Mouse (Mus musculus): ENCODE results near the gene Ehbp1l1. TPM values are rescaled to one million over a fixed set of nuclear protein-coding genes. Genes with fewer than 3 reads are reported as not detected.

Gene Ehbp1l1
- total and polyA plus RNA-seq, 2 experiments: 5.1 to 8.3 TPM

GRCm38 (mm10) chr19:5710581-5710980 is 15.5 kb downstream of the Ehbp1l1 start:
- DNase-seq (ENCODE audit: extremely low read depth, low read depth, low spot score): no peak
- Histone ChIP-seq H3K4me3 (ENCODE audit: insufficient read depth, low read depth, low read length) (no peak overlapping the region), H3K9ac (ENCODE audit: low read depth, low read length) (no peak overlapping the region), H3K27me3 (ENCODE audit: control insufficient read depth, insufficient read depth, low read length) (no peaks in the 10 kb centered on the region), H3K79me2 (ENCODE audit: control insufficient read depth, insufficient read depth, low read length) (no peaks in the 10 kb centered on the region), H3K36me3 (ENCODE audit: control insufficient read depth, insufficient read depth, low read length) (no peaks in the 10 kb centered on the region), H3K4me1 (ENCODE audit: control insufficient read depth, insufficient read depth, low read length) (0 out of 2 replicates have a peak, but pooled peaks cover 3% of the 10 kb centered on the region), H3K27ac (replicated peaks; ENCODE audit: insufficient read depth, low read depth, low read length) (no peak overlapping the region)
- no peak for TF ChIP-seq POLR2A (IDR thresholded peaks at IDR 0.05; ENCODE audit: extremely low read depth, insufficient read depth, low read length)
- TF ChIP-seq CTCF (IDR thresholded peaks at IDR 0.05; ENCODE audit: low read depth, low read length): no peak
- 90% methylated on average over 8 of the region's 8 CpGs for WGBS

DNA sequence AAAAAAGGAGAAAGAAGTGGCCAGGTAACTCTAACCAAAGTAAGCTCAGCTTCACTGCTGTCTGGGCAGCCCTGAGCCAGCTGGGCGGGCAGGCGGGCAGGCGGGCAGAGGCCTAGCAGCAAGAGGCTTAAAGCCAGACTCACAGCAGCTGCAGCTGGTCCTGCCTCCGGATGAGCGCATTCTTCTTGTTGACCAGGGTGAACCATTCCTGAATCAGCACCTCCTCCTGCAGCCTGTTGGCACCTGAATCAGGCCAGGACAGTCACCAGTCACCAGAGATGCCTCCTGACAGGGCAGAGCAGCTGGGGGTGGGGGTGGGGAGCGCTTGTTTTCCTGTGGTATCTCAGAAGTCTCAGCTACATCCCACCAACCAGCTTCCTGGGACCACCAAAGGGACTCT is 16.0 kb downstream of the Ehbp1l1 start:
- Histone ChIP-seq H3K9ac (ENCODE audit: low read depth, low read length) (no peak overlapping the region), H3K27ac (replicated peaks; ENCODE audit: insufficient read depth, low read depth, low read length) (no peak overlapping the region), H3K27me3 (ENCODE audit: control insufficient read depth, insufficient read depth, low read length) (no peaks in the 10 kb centered on the region), H3K36me3 (ENCODE audit: control insufficient read depth, insufficient read depth, low read length) (no peaks in the 10 kb centered on the region), H3K79me2 (ENCODE audit: control insufficient read depth, insufficient read depth, low read length) (no peaks in the 10 kb centered on the region), H3K4me3 (ENCODE audit: insufficient read depth, low read depth, low read length) (no peak overlapping the region), H3K4me1 (ENCODE audit: control insufficient read depth, insufficient read depth, low read length) (peaks cover 5% of the 10 kb centered on the region; the same call in 1 of the 2 replicates)
- DNase-seq (ENCODE audit: extremely low read depth, low read depth, low spot score): no peak
- TF ChIP-seq POLR2A (IDR thresholded peaks at IDR 0.05; ENCODE audit: extremely low read depth, insufficient read depth, low read length): no peak
- TF ChIP-seq CTCF (IDR thresholded peaks at IDR 0.05; ENCODE audit: low read depth, low read length): no peak
- WGBS: 95% methylated on average over 6 of the region's 6 CpGs

- peaks cover 2% of the 10 kb centered on the region; the same call in 1 of the 2 replicates for H3K4me1 ChIP-seq (ENCODE audit: control insufficient read depth, insufficient read depth, low read length)
- no peaks in the 10 kb centered on the region for H3K27me3 ChIP-seq (ENCODE audit: control insufficient read depth, insufficient read depth, low read length)
- H3K36me3 ChIP-seq (ENCODE audit: control insufficient read depth, insufficient read depth, low read length): peaks cover 16% of the 10 kb centered on the region
- 55% methylated on average over 10 of the region's 10 CpGs for WGBS
- H3K27ac ChIP-seq (replicated peaks; ENCODE audit: insufficient read depth, low read depth, low read length): no peak overlapping the region
- TF ChIP-seq CTCF (IDR thresholded peaks at IDR 0.05; ENCODE audit: low read depth, low read length) (no peak), POLR2A (IDR thresholded peaks at IDR 0.05; ENCODE audit: extremely low read depth, insufficient read depth, low read length) (no peak)
- no peak for DNase-seq (ENCODE audit: extremely low read depth, low read depth, low spot score)
- H3K9ac ChIP-seq (ENCODE audit: low read depth, low read length): no peak overlapping the region
- H3K4me3 ChIP-seq (ENCODE audit: insufficient read depth, low read depth, low read length): no peak overlapping the region
- no peaks in the 10 kb centered on the region for H3K79me2 ChIP-seq (ENCODE audit: control insufficient read depth, insufficient read depth, low read length)
Measured at GRCm38 (mm10) chr19:5704801-5705571, 21.1 kb downstream of the Ehbp1l1 start.

DNA sequence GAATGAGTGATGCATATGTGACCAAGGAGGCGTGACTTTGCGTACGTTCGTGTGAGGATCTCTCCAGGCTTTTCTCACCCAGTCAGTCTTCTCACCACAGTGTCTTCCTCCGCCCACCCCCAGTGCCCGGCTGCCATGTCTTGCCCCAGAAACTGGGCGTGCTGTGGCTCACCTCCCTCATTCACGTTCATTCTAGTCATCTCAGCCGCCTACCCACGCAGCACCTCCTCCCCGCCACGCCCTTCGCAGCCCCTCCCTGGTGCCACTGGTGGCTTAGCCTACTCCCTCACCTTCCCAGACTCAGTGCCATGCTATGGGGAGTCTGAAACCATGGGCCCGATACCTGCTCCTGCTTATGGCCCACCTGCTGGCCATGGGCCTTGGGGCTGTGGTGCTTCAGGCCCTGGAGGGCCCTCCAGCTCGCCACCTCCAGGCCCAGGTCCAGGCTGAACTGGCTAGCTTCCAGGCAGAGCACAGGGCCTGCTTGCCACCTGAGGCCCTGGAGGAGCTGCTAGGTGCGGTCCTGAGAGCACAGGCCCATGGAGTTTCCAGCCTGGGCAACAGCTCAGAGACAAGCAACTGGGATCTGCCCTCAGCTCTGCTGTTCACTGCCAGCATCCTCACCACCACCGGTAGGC is 21.8 kb downstream of the Ehbp1l1 start, which contains the start of gene Kcnk7:
Gene Kcnk7 (plus strand): TSS at position 205 of the 638 bp plus-strand sequence.
- DNase-seq (ENCODE audit: extremely low read depth, low read depth, low spot score): no peak
- TF ChIP-seq POLR2A (IDR thresholded peaks at IDR 0.05; ENCODE audit: extremely low read depth, insufficient read depth, low read length): no peak
- no peak for TF ChIP-seq CTCF (IDR thresholded peaks at IDR 0.05; ENCODE audit: low read depth, low read length)
- Histone ChIP-seq H3K27ac (replicated peaks; ENCODE audit: insufficient read depth, low read depth, low read length) (no peak within 1 kb of the TSS), H3K36me3 (ENCODE audit: control insufficient read depth, insufficient read depth, low read length) (peaks cover 23% of the 10 kb centered on the region), H3K9ac (ENCODE audit: low read depth, low read length) (no peak within 1 kb of the TSS), H3K27me3 (ENCODE audit: control insufficient read depth, insufficient read depth, low read length) (no peaks in the 10 kb centered on the region), H3K79me2 (ENCODE audit: control insufficient read depth, insufficient read depth, low read length) (no peaks in the 10 kb centered on the region), H3K4me1 (ENCODE audit: control insufficient read depth, insufficient read depth, low read length) (peaks cover 2% of the 10 kb centered on the region; the same call in 1 of the 2 replicates), H3K4me3 (ENCODE audit: insufficient read depth, low read depth, low read length) (no peak within 1 kb of the TSS)
- WGBS: 77% methylated on average over 17 of the region's 17 CpGs

DNA sequence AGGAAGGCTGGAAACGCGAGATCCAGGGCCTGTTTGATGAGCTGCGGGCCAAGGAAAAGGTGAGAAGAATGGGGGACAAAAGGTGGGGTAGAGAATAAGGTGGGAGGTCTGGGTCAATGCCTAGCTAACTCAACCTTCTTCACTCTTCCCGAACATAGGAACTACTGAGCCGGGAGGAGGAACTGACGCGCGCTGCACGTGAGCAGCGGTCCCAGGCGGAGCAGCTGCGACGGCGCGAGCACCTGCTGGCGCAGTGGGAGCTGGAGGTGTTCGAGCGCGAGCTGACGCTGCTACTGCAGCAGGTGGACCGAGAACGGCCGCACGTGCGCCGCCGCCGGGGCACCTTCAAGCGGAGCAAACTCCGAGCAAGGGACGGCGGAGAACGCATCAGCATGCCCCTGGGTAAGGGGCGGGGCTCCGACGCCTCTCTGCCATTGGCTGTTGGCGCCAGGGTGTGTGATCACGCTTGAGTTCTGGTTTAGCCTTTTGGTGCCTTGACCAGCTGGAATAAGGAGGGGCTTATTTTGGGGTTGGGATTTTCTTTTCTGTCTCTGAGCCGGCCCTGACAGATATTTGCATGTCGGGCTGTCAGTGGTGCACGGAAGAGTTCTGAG is 30.2 kb downstream of the Ehbp1l1 start:
- TF ChIP-seq CTCF (IDR thresholded peaks at IDR 0.05; ENCODE audit: low read depth, low read length) (no peak), POLR2A (IDR thresholded peaks at IDR 0.05; ENCODE audit: extremely low read depth, insufficient read depth, low read length) (no peak)
- peaks cover 46% of the 10 kb centered on the region for H3K36me3 ChIP-seq (ENCODE audit: control insufficient read depth, insufficient read depth, low read length)

More for the DNA sequence above, 30.2 kb downstream of the Ehbp1l1 start:
- DNase-seq (ENCODE audit: extremely low read depth, low read depth, low spot score): no peak
- H3K9ac ChIP-seq (ENCODE audit: low read depth, low read length): no peak overlapping the region
- no peak overlapping the region for H3K4me3 ChIP-seq (ENCODE audit: insufficient read depth, low read depth, low read length)
- no peaks in the 10 kb centered on the region for H3K27me3 ChIP-seq (ENCODE audit: control insufficient read depth, insufficient read depth, low read length)
- peaks cover 10% of the 10 kb centered on the region for H3K4me1 ChIP-seq (ENCODE audit: control insufficient read depth, insufficient read depth, low read length)
- H3K79me2 ChIP-seq (ENCODE audit: control insufficient read depth, insufficient read depth, low read length): peaks cover 10% of the 10 kb centered on the region
- 90% methylated on average over 41 of the region's 41 CpGs for WGBS
- no peak overlapping the region for H3K27ac ChIP-seq (replicated peaks; ENCODE audit: insufficient read depth, low read depth, low read length)

All from liver, adult 2 months (tissue).